Mouse (Mus musculus): ENCODE data around the gene Pik3ip1. TPM values are rescaled to one million over a fixed set of nuclear protein-coding genes. Genes with fewer than 3 reads are reported as not detected.
A peak's percentile ranks its signal among the peaks of the same experiment; 100 is the strongest.

Pik3ip1 gene
- polyA plus RNA-seq, 1 experiment from 2014 or later = 2.5 TPM

- Histone ChIP-seq H3K9ac (replicated peaks) (peak within 1 kb of the TSS; percentile 95), H3K4me2 (ENCODE audit: low read depth, low read length) (peak within 1 kb of the TSS; percentile 100), H3K9me3 (ENCODE audit: low read length) (no peaks in the 10 kb centered on the region), H3K36me3 (replicated peaks; ENCODE audit: insufficient read depth, low read length) (peaks cover 5% of the 10 kb centered on the region; the same call in 1 of the 2 replicates), H3K27ac (ENCODE audit: low read depth) (peak within 1 kb of the TSS; percentile 99), H3K27me3 (ENCODE audit: insufficient read depth, low read length) (no peaks in the 10 kb centered on the region), H3K4me3 (ENCODE audit: low read depth, low read length) (peak within 1 kb of the TSS; percentile 93), H3K4me1 (ENCODE audit: insufficient read depth) (peaks cover 44% of the 10 kb centered on the region)
- peak; percentile 14 for ATAC-seq
- TF ChIP-seq EP300 (IDR thresholded peaks at IDR 0.05; ENCODE audit: low read depth) = no peak
- DNase-seq = peak; percentile 38
- under 1% methylated on average over 41 of the region's 41 CpGs for WGBS (ENCODE audit: insufficient replicate concordance)
Observed at GRCm38 (mm10) chr11:3288521-3289301, 41.5 kb upstream of the Pik3ip1 start, which contains the start of gene Patz1. Gene Patz1 (plus strand): TSS chr11:3288874.

- Histone ChIP-seq H3K36me3 (replicated peaks; ENCODE audit: insufficient read depth, low read length) (peaks cover 11% of the 10 kb centered on the region), H3K4me1 (ENCODE audit: insufficient read depth) (peaks cover 51% of the 10 kb centered on the region), H3K4me3 (ENCODE audit: low read depth, low read length) (peak overlapping the region; percentile 93), H3K4me2 (ENCODE audit: low read depth, low read length) (peak overlapping the region; percentile 100), H3K27me3 (ENCODE audit: insufficient read depth, low read length) (no peaks in the 10 kb centered on the region), H3K27ac (ENCODE audit: low read depth) (peak overlapping the region; percentile 99), H3K9me3 (ENCODE audit: low read length) (no peaks in the 10 kb centered on the region), H3K9ac (replicated peaks) (peak overlapping the region; percentile 95)
- 0% methylated on average over 21 of the region's 40 CpGs for WGBS (ENCODE audit: insufficient replicate concordance)
- DNase-seq (peak; percentile 79), ATAC-seq (peak; percentile 62)
- TF ChIP-seq CTCF (IDR thresholded peaks at IDR 0.05; ENCODE audit: low read depth) (no peak), EP300 (IDR thresholded peaks at IDR 0.05; ENCODE audit: low read depth) (no peak; the same call in 1 of the 2 replicates)
Observed at GRCm38 (mm10) chr11:3289302-3289802, 40.8 kb upstream of the Pik3ip1 start.

- WGBS (ENCODE audit: insufficient replicate concordance) = under 1% methylated on average over 61 of the region's 92 CpGs
Observed at GRCm38 (mm10) chr11:3289803-3290639, 40.2 kb upstream of the Pik3ip1 start.

GRCm38 (mm10) chr11:3290640-3291310 lies 39.4 kb upstream of the Pik3ip1 start:
- no peaks in the 10 kb centered on the region for H3K9me3 ChIP-seq (ENCODE audit: low read length)
- peak overlapping the region; percentile 100 for H3K4me2 ChIP-seq (ENCODE audit: low read depth, low read length)
- H3K4me3 ChIP-seq (ENCODE audit: low read depth, low read length) = peak overlapping the region; percentile 93
- H3K27ac ChIP-seq (ENCODE audit: low read depth) = peak overlapping the region; percentile 99
- H3K27me3 ChIP-seq (ENCODE audit: insufficient read depth, low read length) = no peaks in the 10 kb centered on the region
- H3K9ac ChIP-seq (replicated peaks) = peak overlapping the region; percentile 95
- ATAC-seq (peak; percentile 5; the same call in 1 of the 2 replicates), DNase-seq (peak; percentile 58)
- WGBS (ENCODE audit: insufficient replicate concordance) = under 1% methylated on average over 50 of the region's 50 CpGs
- no peak for TF ChIP-seq CTCF (IDR thresholded peaks at IDR 0.05; ENCODE audit: low read depth)
- peaks cover 51% of the 10 kb centered on the region for H3K4me1 ChIP-seq (ENCODE audit: insufficient read depth)
- H3K36me3 ChIP-seq (replicated peaks; ENCODE audit: insufficient read depth, low read length) = peaks cover 22% of the 10 kb centered on the region

More at GRCm38 (mm10) chr11:3289803-3290639, 40.2 kb upstream of the Pik3ip1 start:
- Histone ChIP-seq H3K9ac (replicated peaks) (peak overlapping the region; percentile 95), H3K9me3 (ENCODE audit: low read length) (no peaks in the 10 kb centered on the region), H3K4me3 (ENCODE audit: low read depth, low read length) (peak overlapping the region; percentile 93), H3K27me3 (ENCODE audit: insufficient read depth, low read length) (no peaks in the 10 kb centered on the region), H3K4me2 (ENCODE audit: low read depth, low read length) (peak overlapping the region; percentile 100), H3K27ac (ENCODE audit: low read depth) (peak overlapping the region; percentile 99), H3K36me3 (replicated peaks; ENCODE audit: insufficient read depth, low read length) (peaks cover 17% of the 10 kb centered on the region), H3K4me1 (ENCODE audit: insufficient read depth) (peaks cover 51% of the 10 kb centered on the region)
- DNase-seq (peak; percentile 82), ATAC-seq (peak; percentile 68)
- TF ChIP-seq CTCF (IDR thresholded peaks at IDR 0.05; ENCODE audit: low read depth) = peak; percentile 70
- no peak for TF ChIP-seq EP300 (IDR thresholded peaks at IDR 0.05; ENCODE audit: low read depth)

- DNase-seq = peak; percentile 47
- Histone ChIP-seq H3K27ac (ENCODE audit: low read depth) (peak overlapping the region; percentile 99), H3K4me1 (ENCODE audit: insufficient read depth) (peaks cover 51% of the 10 kb centered on the region)
Observed at GRCm38 (mm10) chr11:3291311-3292061, 38.7 kb upstream of the Pik3ip1 start.

More at GRCm38 (mm10) chr11:3291311-3292061, 38.7 kb upstream of the Pik3ip1 start:
- ATAC-seq = no peak
- H3K27me3 ChIP-seq (ENCODE audit: insufficient read depth, low read length) = no peaks in the 10 kb centered on the region
- H3K4me2 ChIP-seq (ENCODE audit: low read depth, low read length) = peak overlapping the region; percentile 100
- peak overlapping the region; percentile 95 for H3K9ac ChIP-seq (replicated peaks)
- H3K9me3 ChIP-seq (ENCODE audit: low read length) = no peaks in the 10 kb centered on the region
- 2% methylated on average over 26 of the region's 26 CpGs for WGBS (ENCODE audit: insufficient replicate concordance)
- H3K4me3 ChIP-seq (ENCODE audit: low read depth, low read length) = peak overlapping the region; percentile 93
- no peak for TF ChIP-seq EP300 (IDR thresholded peaks at IDR 0.05; ENCODE audit: low read depth)
- TF ChIP-seq CTCF (IDR thresholded peaks at IDR 0.05; ENCODE audit: low read depth) = no peak
- peaks cover 29% of the 10 kb centered on the region for H3K36me3 ChIP-seq (replicated peaks; ENCODE audit: insufficient read depth, low read length)
